Mouse (Mus musculus): Measurements from ENCODE around the gene Myo10. TPM values are rescaled to one million over a fixed set of nuclear protein-coding genes. Genes with fewer than 3 reads are reported as not detected.

The Myo10 gene
- total and polyA plus RNA-seq, 2 experiments from 2014 or later: 29.3 to 34.7 TPM

DNA sequence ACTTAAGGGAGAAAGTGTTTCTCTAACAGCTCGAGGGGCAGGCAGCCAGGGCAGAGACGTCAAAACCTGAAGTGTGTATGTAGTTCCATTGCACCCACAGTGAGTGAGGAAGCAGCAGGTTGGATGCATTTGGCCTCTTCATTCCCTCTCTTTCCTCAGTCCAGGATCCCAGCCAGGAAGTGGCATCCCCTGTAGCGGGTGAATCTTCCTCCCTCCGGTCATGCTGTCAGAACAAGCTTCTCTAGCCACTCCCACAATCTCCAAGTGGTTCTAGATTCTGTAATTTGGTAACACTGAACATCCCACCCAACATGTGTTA, 52.6 kb downstream of the Myo10 start:
- Histone ChIP-seq H3K27ac (ENCODE audit: low read depth, low read length) (no peak overlapping the region), H3K4me2 (ENCODE audit: low read depth, low read length, poor library complexity, severe bottlenecking) (no peak overlapping the region), H3K9me3 (ENCODE audit: low read length) (no peaks in the 10 kb centered on the region), H3K27me3 (ENCODE audit: insufficient read depth, low read length) (no peaks in the 10 kb centered on the region; the same call in 1 of the 2 replicates), H3K36me3 (ENCODE audit: insufficient read depth, low read length) (no peaks in the 10 kb centered on the region), H3K4me3 (ENCODE audit: low read depth, low read length) (no peak overlapping the region), H3K9ac (replicated peaks; ENCODE audit: low read length, poor library complexity, severe bottlenecking) (no peak overlapping the region), H3K4me1 (ENCODE audit: insufficient read depth, low read length) (no peaks in the 10 kb centered on the region; the same call in 1 of the 2 replicates)
- DNase-seq (ENCODE audit: low spot score) (peak; percentile 35), ATAC-seq (ENCODE audit: low FRiP score) (no peak)
- WGBS: 73% methylated on average over 4 of the region's 4 CpGs
- no peak for TF ChIP-seq CTCF (IDR thresholded peaks at IDR 0.05)

DNA sequence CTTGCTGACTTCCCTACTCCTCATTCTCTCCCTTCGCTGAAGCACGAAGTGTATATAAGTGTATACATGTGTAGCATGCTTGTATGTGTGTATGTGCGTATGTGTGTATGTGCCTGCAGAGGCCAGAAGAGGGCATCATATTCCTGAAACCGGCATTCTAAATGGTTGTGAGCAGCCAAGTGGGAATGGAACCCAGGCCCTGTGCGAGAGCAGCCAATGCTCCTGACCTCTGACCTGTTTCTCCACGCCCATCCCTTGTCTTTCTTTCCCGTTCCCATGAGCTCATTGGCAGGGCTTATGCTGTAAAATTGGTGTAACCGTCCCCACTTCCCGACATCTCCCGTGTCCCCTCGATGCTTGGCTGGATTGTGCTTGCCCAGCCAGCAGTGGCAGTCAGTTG, 53.0 kb downstream of the Myo10 start:
- WGBS: 84% methylated on average over 11 of the region's 11 CpGs
- Histone ChIP-seq H3K4me2 (ENCODE audit: low read depth, low read length, poor library complexity, severe bottlenecking) (no peak overlapping the region), H3K9me3 (ENCODE audit: low read length) (no peaks in the 10 kb centered on the region), H3K4me1 (ENCODE audit: insufficient read depth, low read length) (no peaks in the 10 kb centered on the region; the same call in 1 of the 2 replicates), H3K4me3 (ENCODE audit: low read depth, low read length) (no peak overlapping the region), H3K27ac (ENCODE audit: low read depth, low read length) (no peak overlapping the region), H3K9ac (replicated peaks; ENCODE audit: low read length, poor library complexity, severe bottlenecking) (no peak overlapping the region), H3K27me3 (ENCODE audit: insufficient read depth, low read length) (no peaks in the 10 kb centered on the region; the same call in 1 of the 2 replicates), H3K36me3 (ENCODE audit: insufficient read depth, low read length) (no peaks in the 10 kb centered on the region)
- no peak for DNase-seq (ENCODE audit: low spot score)
- ATAC-seq (ENCODE audit: low FRiP score): no peak
- TF ChIP-seq CTCF (IDR thresholded peaks at IDR 0.05): no peak

DNA sequence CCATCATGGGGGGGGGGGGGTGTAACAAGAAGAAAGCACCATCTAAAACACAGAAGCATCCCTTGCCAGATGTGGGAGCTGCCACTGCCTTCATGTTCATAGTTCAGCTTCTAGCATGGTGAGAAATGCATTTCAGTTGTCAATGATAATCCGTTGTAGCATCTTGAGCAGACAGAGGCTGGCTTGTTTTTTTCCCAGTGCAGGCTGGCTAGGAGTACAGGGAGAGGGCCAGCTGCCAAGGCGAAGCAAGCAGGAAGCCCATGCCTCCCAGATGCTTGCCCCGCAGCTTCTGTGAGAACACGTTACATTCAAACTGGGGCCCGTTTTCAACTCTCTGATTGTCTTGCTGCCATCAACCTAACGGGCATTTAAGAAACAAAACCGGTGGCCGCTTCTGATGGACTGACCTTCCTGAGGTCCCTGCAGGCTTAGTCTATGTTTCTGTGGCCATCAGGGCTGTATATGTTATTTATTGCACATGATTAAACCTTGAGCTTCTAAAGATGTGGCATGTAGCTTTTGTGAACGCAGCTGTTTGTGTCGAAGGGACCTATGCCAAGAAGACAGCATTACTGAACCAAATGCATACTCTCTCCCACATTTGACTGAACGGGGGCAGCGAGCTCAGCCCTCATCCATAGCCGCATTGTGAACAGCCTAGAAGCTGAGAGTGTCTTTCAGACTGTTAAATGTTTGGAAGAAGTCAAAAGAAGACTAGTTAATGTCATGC, 53.9 kb downstream of the Myo10 start:
- H3K9ac ChIP-seq (replicated peaks; ENCODE audit: low read length, poor library complexity, severe bottlenecking): no peak overlapping the region
- WGBS: 51% methylated on average over 13 of the region's 13 CpGs
- ATAC-seq (ENCODE audit: low FRiP score): no peak

DNA sequence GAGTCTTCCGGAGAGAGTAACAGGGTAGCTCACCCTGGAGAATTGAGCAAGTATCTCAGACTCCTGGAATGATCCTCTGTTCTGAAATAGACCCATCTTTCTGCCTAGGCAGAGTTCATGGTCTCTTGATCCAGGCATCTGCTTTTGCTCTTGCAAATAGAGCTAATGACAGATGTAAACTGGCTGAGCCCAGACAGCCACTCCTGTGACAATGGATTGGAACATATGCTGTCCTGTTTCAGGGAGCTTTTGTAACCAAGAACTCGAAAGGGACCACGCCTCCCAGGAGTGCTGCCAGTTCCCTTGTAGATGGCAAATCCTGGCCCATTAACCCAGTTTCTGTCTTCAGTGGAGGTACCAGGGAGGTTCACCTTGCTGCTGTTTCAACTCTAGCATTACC, 56.8 kb downstream of the Myo10 start:
- no peak overlapping the region for H3K4me2 ChIP-seq (ENCODE audit: low read depth, low read length, poor library complexity, severe bottlenecking)
- H3K27ac ChIP-seq (ENCODE audit: low read depth, low read length): no peak overlapping the region
- no peaks in the 10 kb centered on the region for H3K9me3 ChIP-seq (ENCODE audit: low read length)
- no peaks in the 10 kb centered on the region for H3K36me3 ChIP-seq (ENCODE audit: insufficient read depth, low read length)
- 57% methylated on average over 3 of the region's 3 CpGs for WGBS
- H3K4me1 ChIP-seq (ENCODE audit: insufficient read depth, low read length): no peaks in the 10 kb centered on the region; the same call in 1 of the 2 replicates
- TF ChIP-seq CTCF (IDR thresholded peaks at IDR 0.05): no peak
- H3K4me3 ChIP-seq (ENCODE audit: low read depth, low read length): no peak overlapping the region
- H3K9ac ChIP-seq (replicated peaks; ENCODE audit: low read length, poor library complexity, severe bottlenecking): no peak overlapping the region
- DNase-seq (ENCODE audit: low spot score): peak; percentile 56
- ATAC-seq (ENCODE audit: low FRiP score): no peak
- H3K27me3 ChIP-seq (ENCODE audit: insufficient read depth, low read length): no peaks in the 10 kb centered on the region

More for the DNA sequence above, 53.9 kb downstream of the Myo10 start:
- Histone ChIP-seq H3K4me2 (ENCODE audit: low read depth, low read length, poor library complexity, severe bottlenecking) (no peak overlapping the region), H3K27me3 (ENCODE audit: insufficient read depth, low read length) (no peaks in the 10 kb centered on the region; the same call in 1 of the 2 replicates), H3K4me1 (ENCODE audit: insufficient read depth, low read length) (no peaks in the 10 kb centered on the region; the same call in 1 of the 2 replicates), H3K36me3 (ENCODE audit: insufficient read depth, low read length) (no peaks in the 10 kb centered on the region), H3K4me3 (ENCODE audit: low read depth, low read length) (no peak overlapping the region), H3K9me3 (ENCODE audit: low read length) (no peaks in the 10 kb centered on the region), H3K27ac (ENCODE audit: low read depth, low read length) (peak overlapping the region; percentile 20; the same call in 1 of the 2 replicates)
- TF ChIP-seq CTCF (IDR thresholded peaks at IDR 0.05): no peak
- DNase-seq (ENCODE audit: low spot score): peak; percentile 82

DNA sequence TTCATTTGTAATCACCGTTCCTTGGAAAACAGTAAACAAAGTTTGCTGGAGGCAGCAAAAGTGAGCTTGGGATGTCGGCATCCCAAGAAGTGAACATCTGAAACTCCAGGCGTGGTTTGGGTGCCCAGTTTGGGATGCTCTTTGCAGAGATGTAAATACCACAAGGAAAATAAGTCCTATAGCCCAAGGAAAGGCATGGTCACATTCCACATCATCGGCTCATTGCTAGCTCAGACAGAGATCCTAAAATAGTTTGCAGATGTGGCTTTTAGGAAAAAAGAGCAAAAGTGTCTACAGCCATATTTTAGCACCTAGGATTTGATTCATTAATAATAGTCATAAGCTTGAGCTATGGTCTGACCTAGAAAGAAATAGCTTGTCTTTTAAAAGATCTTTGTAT, 57.3 kb downstream of the Myo10 start:
- 92% methylated on average over 4 of the region's 4 CpGs for WGBS
- ATAC-seq (ENCODE audit: low FRiP score): no peak
- TF ChIP-seq CTCF (IDR thresholded peaks at IDR 0.05): no peak

DNA sequence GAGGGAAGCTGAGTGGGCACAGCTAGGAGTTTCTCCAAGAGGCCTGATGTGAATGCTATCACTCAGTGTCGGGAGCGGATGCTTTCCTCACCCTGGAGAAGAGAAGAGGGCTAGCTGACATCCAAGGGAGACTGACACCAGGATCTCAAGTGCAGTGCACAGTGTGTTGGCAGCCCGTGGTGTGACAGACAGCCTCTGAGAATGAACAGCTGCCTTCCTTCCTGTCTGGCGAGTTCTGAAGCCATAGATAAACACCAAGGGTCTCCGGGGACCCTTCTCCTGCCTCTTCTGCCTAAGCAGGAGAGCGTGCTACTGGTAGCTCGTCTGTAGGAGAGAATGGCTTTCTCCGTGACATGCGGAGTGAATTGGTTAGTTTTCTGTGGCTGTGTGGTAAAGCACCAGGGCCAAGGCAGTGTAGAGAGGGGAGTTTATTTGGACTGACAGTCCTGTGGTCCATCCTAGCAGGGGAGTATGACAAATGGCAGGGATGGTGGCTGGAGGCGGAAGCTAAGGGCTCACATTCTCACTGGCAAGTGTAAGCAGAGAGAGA, 58.0 kb downstream of the Myo10 start:
- no peak for ATAC-seq (ENCODE audit: low FRiP score)

More for the DNA sequence above, 57.3 kb downstream of the Myo10 start:
- Histone ChIP-seq H3K4me2 (ENCODE audit: low read depth, low read length, poor library complexity, severe bottlenecking) (no peak overlapping the region), H3K9ac (replicated peaks; ENCODE audit: low read length, poor library complexity, severe bottlenecking) (no peak overlapping the region), H3K4me3 (ENCODE audit: low read depth, low read length) (no peak overlapping the region), H3K27ac (ENCODE audit: low read depth, low read length) (no peak overlapping the region), H3K27me3 (ENCODE audit: insufficient read depth, low read length) (no peaks in the 10 kb centered on the region), H3K9me3 (ENCODE audit: low read length) (no peaks in the 10 kb centered on the region), H3K36me3 (ENCODE audit: insufficient read depth, low read length) (no peaks in the 10 kb centered on the region), H3K4me1 (ENCODE audit: insufficient read depth, low read length) (no peaks in the 10 kb centered on the region; the same call in 1 of the 2 replicates)
- no peak for DNase-seq (ENCODE audit: low spot score)

More for the DNA sequence above, 58.0 kb downstream of the Myo10 start:
- TF ChIP-seq CTCF (IDR thresholded peaks at IDR 0.05): no peak
- 56% methylated on average over 10 of the region's 10 CpGs for WGBS
- Histone ChIP-seq H3K4me1 (ENCODE audit: insufficient read depth, low read length) (no peaks in the 10 kb centered on the region; the same call in 1 of the 2 replicates), H3K36me3 (ENCODE audit: insufficient read depth, low read length) (no peaks in the 10 kb centered on the region), H3K27ac (ENCODE audit: low read depth, low read length) (no peak overlapping the region), H3K9me3 (ENCODE audit: low read length) (no peaks in the 10 kb centered on the region), H3K27me3 (ENCODE audit: insufficient read depth, low read length) (no peaks in the 10 kb centered on the region), H3K4me3 (ENCODE audit: low read depth, low read length) (no peak overlapping the region), H3K9ac (replicated peaks; ENCODE audit: low read length, poor library complexity, severe bottlenecking) (no peak overlapping the region), H3K4me2 (ENCODE audit: low read depth, low read length, poor library complexity, severe bottlenecking) (no peak overlapping the region)
- DNase-seq (ENCODE audit: low spot score): peak; percentile 72

Data from midbrain, postnatal 0 days (tissue).